Mouse (Mus musculus) midbrain, embryonic 14.5 days (tissue): ENCODE data around the gene Tmem141. TPM values are rescaled to one million over a fixed set of nuclear protein-coding genes. Genes with fewer than 3 reads are reported as not detected.

Experiments used
- ATAC-seq: fragments of 200-750 bp; cut with Nextera tagmentation; 2 replicates; pipeline ENCODE4 v1.8.0; 2017; ENCODE audit warnings: moderate number of reproducible peaks, moderate library complexity; ENCODE audit not compliant: low FRiP score, low TSS enrichment
- DNase-seq: peaks from one replicate; pipeline ENCODE4 v3.0.0-alpha.2; 2015
- H3K27ac ChIP-seq: fragments of 300-500 bp; sonication (generic); replicated peaks from 2 replicates; pipeline ENCODE4 v1.5.1; 2014; ENCODE audit warnings: mild to moderate bottlenecking, low read depth, low read length, moderate library complexity
- H3K27me3 ChIP-seq: fragments of 300-500 bp; sonication (generic); 2 replicates; pipeline ENCODE4 v1.6.1; 2014; ENCODE audit warnings: low read length, control low read depth, mixed read lengths; ENCODE audit not compliant: control insufficient read depth, insufficient read depth
- H3K36me3 ChIP-seq: fragments of 300-500 bp; sonication (generic); 2 replicates; pipeline ENCODE4 v1.6.1; 2014; ENCODE audit warnings: low read length, control low read depth; ENCODE audit not compliant: control insufficient read depth, insufficient read depth
- H3K4me1 ChIP-seq: fragments of 300-500 bp; sonication (generic); 2 replicates; pipeline ENCODE4 v1.6.1; 2014; ENCODE audit warnings: mild to moderate bottlenecking, antibody characterized with exemption, low read length, control low read depth; ENCODE audit not compliant: control insufficient read depth, insufficient read depth
- H3K4me2 ChIP-seq: fragments of 300-500 bp; sonication (generic); 2 replicates; pipeline ENCODE4 v1.6.1; 2014; ENCODE audit warnings: mild to moderate bottlenecking, low read length, moderate library complexity
- H3K4me3 ChIP-seq: fragments of 300-500 bp; sonication (generic); replicated peaks from 2 replicates; pipeline ENCODE4 v1.5.1; 2014; ENCODE audit warnings: low read depth, low read length
- H3K9ac ChIP-seq: fragments of 300-500 bp; sonication (generic); replicated peaks from 2 replicates; pipeline ENCODE4 v1.6.1; 2014; ENCODE audit warnings: mild to moderate bottlenecking, low read length, moderate library complexity
- H3K9me3 ChIP-seq: fragments of 300-500 bp; sonication (generic); 2 replicates; pipeline ENCODE4 v1.6.1; 2016; ENCODE audit warnings: low read length, control low read depth, mixed read lengths; ENCODE audit not compliant: control insufficient read depth
- WGBS: fragments of 180-500 bp; shearing (Covaris S2); extraction: QIAGEN DNeasy Blood & Tissue Kit; methylation state at CpG from one replicate; pipeline ENCODE4 v1.1.7; 2014; 5-methylcytosine and 5-hydroxymethylcytosine counted together
- polyA plus RNA-seq: library from polyadenylated mRNA; unstranded; fragments of >200 nt; fragmentation: Nextera tagmentation; extraction: Ambion mirVana; gene quantifications from 2 replicates; pipeline ENCODE4 v1.2.1, GENCODE M21; 2014

Gene Tmem141
- polyA plus RNA-seq: 38.4 and 46.5 TPM in 2 replicates

DNA sequence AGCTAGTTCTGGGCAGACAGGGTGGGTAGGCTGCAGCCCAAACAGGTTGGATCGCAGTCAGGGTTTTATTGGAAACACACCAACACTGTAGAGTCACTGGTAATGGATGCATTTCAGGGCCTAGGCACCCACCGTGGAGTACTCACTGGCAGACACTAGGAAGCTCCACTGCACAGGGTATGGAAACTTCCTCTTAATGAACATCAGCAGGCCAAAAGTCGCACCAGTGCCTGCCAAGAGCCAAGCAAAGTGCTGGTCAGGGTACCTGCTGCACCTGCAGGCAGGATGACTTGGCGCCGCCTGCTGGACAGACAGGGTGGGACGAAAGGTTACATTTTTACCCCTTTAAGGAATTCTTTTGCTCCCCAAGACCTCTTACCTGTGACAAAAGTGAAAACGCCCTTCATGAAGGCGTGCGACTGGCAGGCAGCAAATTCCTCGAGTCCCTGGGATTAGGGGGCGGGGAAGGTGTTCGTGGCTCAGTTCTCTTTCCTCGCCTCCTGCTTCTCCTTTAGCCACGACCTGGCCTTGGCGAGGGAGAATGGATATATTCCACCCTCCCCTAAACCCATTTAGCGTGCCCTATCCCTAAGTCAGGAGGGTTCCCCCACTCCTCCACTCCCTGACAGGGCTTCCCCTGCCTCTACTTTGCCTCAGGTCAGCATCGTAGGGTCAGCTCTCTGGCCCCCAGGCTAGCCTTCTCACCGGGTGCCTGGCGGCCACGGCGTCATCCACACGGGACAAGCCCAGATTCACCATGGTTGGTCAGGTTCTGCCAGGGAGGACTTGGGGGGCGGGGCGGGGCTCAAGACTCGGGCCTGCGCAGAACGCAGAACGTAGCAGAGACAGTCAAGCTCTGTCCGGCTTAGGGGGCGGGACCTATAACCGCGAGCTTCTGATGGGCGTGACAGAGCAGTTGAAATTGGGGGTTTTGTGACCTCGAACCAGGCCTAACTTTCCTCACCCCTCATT, at the start of gene Tmem141:
TSS of gene Tmem141 (minus strand) at position 777 of the 972 bp plus-strand sequence.
- no peaks in the 10 kb centered on the region for H3K9me3 ChIP-seq
- H3K4me2 ChIP-seq: peak within 1 kb of the TSS; percentile 76
- peak within 1 kb of the TSS; percentile 70 for H3K27ac ChIP-seq
- DNase-seq (peak; percentile 91), ATAC-seq (peak; percentile 94)
- peak within 1 kb of the TSS; percentile 47 for H3K4me3 ChIP-seq
- peaks cover 14% of the 10 kb centered on the region; the same call in 1 of the 2 replicates for H3K27me3 ChIP-seq
- peak within 1 kb of the TSS; percentile 55 for H3K9ac ChIP-seq
- no peaks in the 10 kb centered on the region for H3K36me3 ChIP-seq
- WGBS: 7% methylated on average over 34 of the region's 34 CpGs
- H3K4me1 ChIP-seq: peaks cover 5% of the 10 kb centered on the region; the same call in 1 of the 2 replicates

DNA sequence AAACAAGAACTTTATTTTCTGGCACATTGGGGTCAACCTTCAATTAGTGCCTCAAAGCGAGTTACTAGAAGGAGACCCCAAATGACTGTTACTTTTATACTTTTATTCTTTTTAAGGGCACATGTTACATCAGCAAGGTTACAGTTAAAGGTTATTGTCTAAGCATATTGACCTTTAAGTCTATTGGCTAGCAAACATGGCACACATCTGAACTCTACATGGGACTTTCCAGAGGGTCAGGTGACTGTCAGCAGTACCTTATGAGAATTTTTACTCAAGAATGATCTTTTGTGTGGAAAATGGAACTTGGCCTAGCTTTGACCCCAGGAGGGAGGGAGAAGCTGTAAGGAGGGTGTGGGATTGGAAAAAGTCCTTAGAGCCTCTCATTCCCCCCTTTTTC, 44.7 kb upstream of the Tmem141 start:
- no peaks in the 10 kb centered on the region for H3K9me3 ChIP-seq
- no peaks in the 10 kb centered on the region for H3K4me1 ChIP-seq
- H3K27ac ChIP-seq: no peak overlapping the region
- no peaks in the 10 kb centered on the region for H3K27me3 ChIP-seq
- no peaks in the 10 kb centered on the region for H3K36me3 ChIP-seq
- no peak overlapping the region for H3K4me3 ChIP-seq
- 73% methylated on average over 1 of the region's 1 CpGs for WGBS
- ATAC-seq (no peak), DNase-seq (no peak)
- H3K9ac ChIP-seq: no peak overlapping the region
- no peak overlapping the region for H3K4me2 ChIP-seq

DNA sequence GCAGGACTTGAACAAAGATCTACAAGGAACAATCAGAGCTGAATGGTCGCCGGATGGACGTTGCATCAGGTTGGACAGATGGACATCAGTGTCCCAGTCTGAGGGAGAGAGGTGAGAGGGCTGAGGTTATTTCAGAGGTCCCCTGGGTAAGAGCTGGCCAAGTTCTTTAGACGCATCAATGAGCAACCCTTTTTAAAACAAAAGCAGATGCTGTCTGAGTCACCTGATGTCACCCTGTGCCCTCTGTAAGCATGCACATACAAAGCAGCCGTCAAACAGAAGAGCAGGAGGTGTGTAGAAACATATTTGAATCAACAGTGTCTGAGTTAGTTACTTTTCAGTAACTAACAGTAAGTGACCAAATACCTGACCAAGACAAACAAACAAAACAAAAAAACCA, 42.3 kb upstream of the Tmem141 start:
- Histone ChIP-seq H3K27me3 (no peaks in the 10 kb centered on the region), H3K4me1 (no peaks in the 10 kb centered on the region), H3K36me3 (no peaks in the 10 kb centered on the region), H3K9ac (no peak overlapping the region), H3K4me2 (no peak overlapping the region), H3K4me3 (no peak overlapping the region), H3K27ac (no peak overlapping the region), H3K9me3 (no peaks in the 10 kb centered on the region)
- no peak for ATAC-seq
- DNase-seq: no peak
- 90% methylated on average over 5 of the region's 5 CpGs for WGBS

DNA sequence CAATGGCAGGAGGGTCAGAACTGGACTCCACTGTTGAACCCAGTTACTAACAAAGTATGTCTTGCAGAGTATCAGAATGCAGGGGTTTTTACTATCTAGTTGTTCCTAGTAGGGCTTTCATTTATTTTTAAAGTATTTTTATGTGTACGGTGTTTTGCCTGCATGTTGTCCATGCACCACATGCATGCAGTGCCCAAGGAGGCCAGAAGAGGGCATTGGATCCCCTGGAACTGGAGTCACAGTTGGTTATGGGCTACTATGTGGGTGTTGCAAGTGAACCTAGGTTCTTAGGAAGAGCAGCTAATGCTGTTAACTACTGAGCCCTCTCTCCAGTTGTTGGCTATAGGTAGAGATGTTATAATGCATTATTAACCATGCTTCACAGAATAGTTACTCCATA, 41.7 kb upstream of the Tmem141 start:
- peak; percentile 59 for DNase-seq
- no peak overlapping the region for H3K4me3 ChIP-seq
- no peaks in the 10 kb centered on the region for H3K36me3 ChIP-seq
- no peaks in the 10 kb centered on the region for H3K27me3 ChIP-seq
- H3K4me1 ChIP-seq: no peaks in the 10 kb centered on the region
- H3K4me2 ChIP-seq: no peak overlapping the region
- no peak overlapping the region for H3K9ac ChIP-seq
- 73% methylated on average over 1 of the region's 1 CpGs for WGBS
- no peak for ATAC-seq
- no peaks in the 10 kb centered on the region for H3K9me3 ChIP-seq
- H3K27ac ChIP-seq: no peak overlapping the region

DNA sequence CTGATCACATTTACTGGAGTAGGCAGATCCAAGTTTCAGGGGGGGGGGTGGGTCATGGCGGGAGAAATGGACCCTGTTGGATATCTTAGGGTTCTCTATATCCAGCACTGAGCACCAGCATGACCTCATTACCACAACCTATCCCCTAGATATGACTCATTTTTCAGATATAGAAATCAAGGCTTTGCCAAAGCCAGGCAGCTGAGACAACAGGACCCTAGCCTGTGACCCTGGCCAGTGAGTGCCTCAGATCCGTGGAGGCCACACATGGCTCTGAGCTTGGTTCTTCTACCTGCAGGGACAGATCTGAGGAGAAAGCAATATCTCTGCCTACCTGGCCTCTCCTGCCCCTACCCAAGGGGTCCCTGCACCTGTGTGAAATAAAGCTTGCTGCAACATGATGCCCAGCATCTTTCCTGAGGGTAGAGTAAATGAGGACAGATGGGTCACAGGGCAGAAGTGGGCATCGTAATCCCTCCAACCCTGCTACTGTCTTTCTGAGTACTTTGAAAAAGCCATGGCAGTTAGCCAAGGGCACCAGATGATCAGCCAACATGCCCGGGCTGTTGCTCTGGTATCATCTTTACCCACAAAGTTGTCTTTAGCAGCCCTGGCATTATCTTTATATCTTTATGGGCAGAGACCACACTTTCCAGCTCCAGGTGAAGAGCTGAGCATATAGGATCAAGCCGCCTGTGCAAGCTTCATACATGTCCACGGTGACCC, 39.6 kb upstream of the Tmem141 start:
- no peak for ATAC-seq
- Histone ChIP-seq H3K27me3 (no peaks in the 10 kb centered on the region), H3K4me3 (no peak overlapping the region), H3K9me3 (no peaks in the 10 kb centered on the region), H3K4me2 (no peak overlapping the region), H3K4me1 (no peaks in the 10 kb centered on the region), H3K36me3 (no peaks in the 10 kb centered on the region), H3K27ac (no peak overlapping the region), H3K9ac (no peak overlapping the region)
- no peak for DNase-seq
- WGBS: 89% methylated on average over 6 of the region's 6 CpGs

DNA sequence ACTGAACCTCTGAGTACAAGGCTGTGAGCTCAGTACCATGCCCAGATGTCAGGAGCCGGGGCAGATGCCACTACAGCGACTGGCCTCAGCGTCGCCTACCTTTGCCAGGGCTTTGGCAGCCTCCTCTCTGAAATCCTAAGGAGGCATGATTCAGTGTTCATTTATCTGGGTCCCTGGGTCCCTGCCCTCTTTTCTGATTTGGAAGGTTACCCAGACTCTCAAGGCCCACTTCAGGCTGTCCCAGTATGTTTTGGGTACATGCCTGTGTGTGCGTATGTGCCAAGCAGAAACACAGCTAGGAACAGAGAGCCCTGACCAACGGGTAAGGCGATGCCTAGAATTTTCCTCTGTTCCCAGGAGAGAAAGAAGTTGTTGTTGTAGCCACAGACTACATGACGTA, 38.5 kb upstream of the Tmem141 start:
- H3K9ac ChIP-seq: no peak overlapping the region
- no peaks in the 10 kb centered on the region for H3K4me1 ChIP-seq
- H3K27ac ChIP-seq: no peak overlapping the region
- H3K4me3 ChIP-seq: no peak overlapping the region
- H3K27me3 ChIP-seq: no peaks in the 10 kb centered on the region
- ATAC-seq (no peak), DNase-seq (no peak)
- no peak overlapping the region for H3K4me2 ChIP-seq
- WGBS: 93% methylated on average over 8 of the region's 8 CpGs
- H3K9me3 ChIP-seq: no peaks in the 10 kb centered on the region
- no peaks in the 10 kb centered on the region for H3K36me3 ChIP-seq

DNA sequence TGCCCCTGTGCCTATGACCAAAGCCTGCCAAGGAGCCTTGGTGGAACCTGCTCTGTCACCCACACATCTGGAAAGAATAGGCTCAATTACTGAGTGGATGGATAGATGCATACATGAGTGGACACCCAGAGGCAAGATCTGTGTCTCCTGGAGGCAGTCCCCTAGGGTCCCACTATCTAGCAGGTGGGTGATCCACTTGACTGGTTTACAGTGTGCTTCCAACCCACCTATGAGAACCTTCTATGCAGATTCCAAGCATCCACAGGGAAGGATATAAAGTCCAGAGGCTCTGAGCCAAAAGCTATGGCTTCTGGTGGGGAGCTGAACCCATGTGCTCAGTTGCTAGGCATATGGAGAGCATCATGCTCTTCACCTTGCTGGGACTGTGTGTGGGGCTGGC, 35.8 kb upstream of the Tmem141 start, which contains the start of gene Lcn5:
TSS of gene Lcn5 (plus strand) at position 301 of the 400 bp plus-strand sequence.
- no peaks in the 10 kb centered on the region for H3K36me3 ChIP-seq
- no peak for ATAC-seq
- no peaks in the 10 kb centered on the region for H3K27me3 ChIP-seq
- no peaks in the 10 kb centered on the region for H3K4me1 ChIP-seq
- no peak within 1 kb of the TSS for H3K9ac ChIP-seq
- no peaks in the 10 kb centered on the region for H3K9me3 ChIP-seq
- DNase-seq: no peak
- H3K27ac ChIP-seq: no peak within 1 kb of the TSS
- no peak within 1 kb of the TSS for H3K4me3 ChIP-seq
- no peak within 1 kb of the TSS for H3K4me2 ChIP-seq

DNA sequence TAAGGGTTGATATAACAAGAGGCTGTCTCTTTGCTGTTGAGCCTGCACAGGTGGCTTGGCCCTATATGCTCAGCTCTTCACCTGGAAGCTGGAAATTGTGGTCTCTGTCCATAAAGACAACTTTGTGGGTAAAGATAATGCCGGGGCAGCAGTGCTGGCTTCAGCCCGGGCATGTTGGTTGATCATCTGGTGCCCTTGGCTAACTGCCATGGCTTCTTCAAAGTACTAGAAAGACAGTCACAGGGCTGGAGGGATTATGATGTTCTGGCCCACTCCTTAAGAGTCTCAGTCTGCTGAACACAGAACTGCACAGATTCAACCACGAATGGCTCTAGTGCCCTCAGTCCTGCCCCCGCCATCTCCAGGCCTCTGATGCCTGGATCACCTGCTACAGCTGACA, 35.4 kb upstream of the Tmem141 start:
- no peaks in the 10 kb centered on the region for H3K36me3 ChIP-seq
- H3K9me3 ChIP-seq: no peaks in the 10 kb centered on the region
- no peak overlapping the region for H3K27ac ChIP-seq
- WGBS: 81% methylated on average over 4 of the region's 4 CpGs
- H3K4me3 ChIP-seq: no peak overlapping the region
- ATAC-seq (no peak), DNase-seq (no peak)
- no peak overlapping the region for H3K4me2 ChIP-seq
- H3K4me1 ChIP-seq: no peaks in the 10 kb centered on the region
- H3K9ac ChIP-seq: no peak overlapping the region
- no peaks in the 10 kb centered on the region for H3K27me3 ChIP-seq
